ENCODE assay signal across 8 mouse cellular contexts in the genomic region with DNA sequence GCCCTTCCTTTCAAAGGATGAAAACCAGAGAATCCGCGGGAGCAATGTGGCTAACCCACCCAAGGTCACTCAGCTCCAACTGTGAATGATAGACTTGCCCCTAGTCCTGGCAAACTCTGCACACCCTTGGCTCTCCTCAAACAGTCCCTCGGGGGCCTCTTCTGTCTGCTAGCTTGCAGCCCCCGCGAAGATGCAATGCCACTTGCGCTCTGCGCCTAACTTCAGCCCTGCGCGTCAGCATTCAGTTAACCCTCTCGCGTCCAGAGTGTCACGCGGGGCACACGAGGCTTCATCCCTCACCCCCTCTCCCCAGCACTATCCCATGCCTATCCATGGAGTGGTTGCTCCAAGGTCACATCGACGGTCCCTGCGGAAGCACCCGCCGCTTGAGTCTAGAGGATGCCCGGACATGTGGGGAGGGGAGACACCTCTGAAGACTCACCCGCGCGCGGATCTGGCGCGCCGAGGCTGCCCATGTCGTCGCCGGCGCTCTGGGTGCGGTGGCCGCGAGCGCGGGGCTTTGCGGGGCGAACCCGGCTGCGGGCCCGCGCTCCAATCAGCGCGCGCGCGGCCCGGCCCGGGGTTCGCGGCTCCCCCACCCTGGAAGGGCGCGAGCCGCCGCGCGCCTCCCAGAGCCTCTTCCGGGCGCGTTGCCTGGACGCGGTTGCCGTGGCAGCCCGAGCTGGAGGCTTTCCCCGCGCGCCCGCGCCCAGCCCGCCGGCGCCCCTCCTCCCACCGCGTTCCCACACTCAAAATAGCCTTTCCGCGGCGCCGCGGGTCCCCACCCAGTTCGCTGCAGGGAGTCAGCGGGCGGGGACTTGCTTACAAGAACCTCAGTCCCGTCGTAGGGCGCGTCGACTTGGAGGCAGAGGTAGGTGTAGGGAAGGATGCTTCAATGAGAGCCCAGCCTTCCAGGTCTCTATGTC. TPM values are rescaled to one million over a fixed set of nuclear protein-coding genes. Genes with fewer than 3 reads are reported as not detected.
A peak's percentile ranks its signal among the peaks of the same experiment; 100 is the strongest.
DNase-seq lines count a peak whose midpoint lies in the region; ATAC-seq lines count a peak whose summit lies in the region.

No protein-coding gene starts in this region.

- H3K4me3 ChIP-seq in intestine, embryonic 15.5 days (replicated peaks) = peak overlapping the region; percentile 62

- under 1% methylated on average over 83 of the region's 87 CpGs for WGBS in intestine, embryonic 15.5 days

- H3K9ac ChIP-seq in intestine, embryonic 15.5 days = peak overlapping the region; percentile 56

- H3K4me2 ChIP-seq in intestine, embryonic 15.5 days (replicated peaks) = peak overlapping the region; percentile 95

- ATAC-seq in intestine, embryonic 15.5 days = peak; percentile 90

- H3K36me3 ChIP-seq in intestine, embryonic 15.5 days = no peaks in the 10 kb centered on the region

- peaks cover 13% of the 10 kb centered on the region for H3K4me1 ChIP-seq in intestine, embryonic 15.5 days (replicated peaks)

- H3K27me3 ChIP-seq in intestine, embryonic 15.5 days (replicated peaks) = peaks cover 8% of the 10 kb centered on the region

- DNase-seq in adrenal gland, adult 8-10 months = peak; percentile 10
- peak; percentile 44 for DNase-seq in embryo, embryonic 10 days (ENCODE audit: low spot score)
- DNase-seq in gastrocnemius, postnatal 25 days = peak; percentile 63
- DNase-seq in left cerebral cortex, adult 9 months (ENCODE audit: low spot score in 2 of 2) = peak; percentile 60 to 88
- DNase-seq in lung, postnatal 4 days = peak; percentile 73 to 80
- peak; percentile 93 for DNase-seq in right cerebral cortex, postnatal 4 days
- DNase-seq in MN1 (ENCODE audit: low spot score) = no peak

- no peaks in the 10 kb centered on the region for H3K9me3 ChIP-seq in intestine, embryonic 15.5 days

- H3K27ac ChIP-seq in intestine, embryonic 15.5 days = no peak overlapping the region

RNA-seq across cellular contexts. Expression of gene Fam81a, which starts 1.2 kb away (rescaled TPM):
- total RNA-seq in adrenal gland, adult 8-10 months (2022) = 1 to 10 TPM; 2.1 to 2.9 (median 2.5) TPM
- 1 to 10 TPM in 1 of 2 experiments, under 1 TPM in 1; 0.88 to 1.5 TPM for total RNA-seq in gastrocnemius, postnatal 25 days (2021)
- polyA plus RNA-seq in intestine, embryonic 15.5 days (2015; fragmentation: Nextera tagmentation; extraction: Ambion mirVana) = 7.1 and 10.9 TPM in 2 replicates
